Mouse (Mus musculus) left cerebral cortex, adult 2 months (tissue): ENCODE data around the gene Ccdc157. TPM values are rescaled to one million over a fixed set of nuclear protein-coding genes. Genes with fewer than 3 reads are reported as not detected.

Experiments used
- DNase-seq, 2 experiments: peaks; one replicate each; pipeline ENCODE4 v3.0.0; 2021 to 2022; ENCODE audit warnings: low spot score in 2 of 2, mixed read lengths in 1 of 2; ENCODE audit errors: extremely low spot score in 1 of 2
- H3K27ac ChIP-seq: fragments of 200-600 bp; 2 replicates; pipeline ENCODE4 v1.8.1; 2022
- H3K4me3 ChIP-seq: fragments of 200-600 bp; 2 replicates; pipeline ENCODE4 v1.8.1; 2022
- CTCF ChIP-seq: fragments of 200-600 bp; IDR thresholded peaks from 2 replicates; pipeline ENCODE4 v1.8.1; 2022; ENCODE audit warnings: antibody characterized with exemption, mild to moderate bottlenecking, moderate library complexity
- intact Hi-C: fragments of 180-260 bp; cut with DNase I; formaldehyde crosslinking; loops from one replicate; pipeline ENCODE4 v1.15.1; 2025
- total RNA-seq, 2 experiments: library from RNA; stranded (reverse); gene quantifications; 2 replicates each; pipeline ENCODE4 v1.2.3; 2021

Ccdc157 gene
- total RNA-seq, 2 experiments from 2014 or later: 16.4 to 17.9 TPM

GRCm38 (mm10) chr11:4174586-4174985, 14.5 kb upstream of the Ccdc157 start:
- DNase-seq: peak; percentile 32 to 62
- TF ChIP-seq CTCF: no peak
- H3K27ac ChIP-seq: peak overlapping the region; percentile 47
- H3K4me3 ChIP-seq: no peak overlapping the region
- intact Hi-C loops: no loop called here

- no peak for TF ChIP-seq CTCF
- intact Hi-C loops: no loop called here
- H3K4me3 ChIP-seq: no peak overlapping the region
- no peak for DNase-seq
- H3K27ac ChIP-seq: no peak overlapping the region
These were observed 6.5 kb upstream of the Ccdc157 start for GRCm38 (mm10) chr11:4166467-4167090.

GRCm38 (mm10) chr11:4164701-4165100, 4.6 kb upstream of the Ccdc157 start:
- Histone ChIP-seq H3K4me3 (no peak overlapping the region), H3K27ac (no peak overlapping the region)
- intact Hi-C loops: no loop called here
- TF ChIP-seq CTCF: no peak
- no peak for DNase-seq

GRCm38 (mm10) chr11:4160758-4161480, 826 bp upstream of the Ccdc157 start:
- Histone ChIP-seq H3K27ac (peak overlapping the region; percentile 97), H3K4me3 (peak overlapping the region; percentile 73)
- intact Hi-C loops: loop anchor here (1.0 kb wide), 2 partner anchors 26 to 58 kb away; partner anchors contain the start of gene Rnf215
- TF ChIP-seq CTCF: no peak
- no peak for DNase-seq

GRCm38 (mm10) chr11:4158676-4159075, 1.4 kb downstream of the Ccdc157 start:
- intact Hi-C loops: no loop called here
- no peak for TF ChIP-seq CTCF
- Histone ChIP-seq H3K27ac (no peak overlapping the region), H3K4me3 (no peak overlapping the region)
- DNase-seq: no peak

GRCm38 (mm10) chr11:4155641-4156040, 4.5 kb downstream of the Ccdc157 start:
- no peak for TF ChIP-seq CTCF
- no peak for DNase-seq
- Histone ChIP-seq H3K27ac (no peak overlapping the region), H3K4me3 (no peak overlapping the region)
- intact Hi-C loops: no loop called here

- no peak overlapping the region for H3K4me3 ChIP-seq
- no peak for DNase-seq
- no peak overlapping the region for H3K27ac ChIP-seq
- intact Hi-C loops: no loop called here
- no peak for TF ChIP-seq CTCF
These were observed 6.4 kb downstream of the Ccdc157 start for GRCm38 (mm10) chr11:4153694-4154093.

GRCm38 (mm10) chr11:4149886-4150285, 10.2 kb downstream of the Ccdc157 start:
- no peak overlapping the region for H3K27ac ChIP-seq
- intact Hi-C loops: no loop called here
- no peak overlapping the region for H3K4me3 ChIP-seq
- DNase-seq: no peak
- TF ChIP-seq CTCF: no peak

GRCm38 (mm10) chr11:4148536-4149156, 11.4 kb downstream of the Ccdc157 start:
- intact Hi-C loops: no loop called here
- no peak overlapping the region for H3K27ac ChIP-seq
- DNase-seq: no peak
- H3K4me3 ChIP-seq: no peak overlapping the region
- no peak for TF ChIP-seq CTCF

- no peak overlapping the region for H3K27ac ChIP-seq
- TF ChIP-seq CTCF: no peak
- intact Hi-C loops: no loop called here
- DNase-seq: no peak
- H3K4me3 ChIP-seq: no peak overlapping the region
These were observed 12.0 kb downstream of the Ccdc157 start for GRCm38 (mm10) chr11:4148120-4148519.

- Histone ChIP-seq H3K4me3 (no peak overlapping the region), H3K27ac (no peak overlapping the region)
- no peak for DNase-seq
- intact Hi-C loops: no loop called here
- TF ChIP-seq CTCF: no peak
These were observed 13.0 kb downstream of the Ccdc157 start for GRCm38 (mm10) chr11:4147098-4147497.

- no peak overlapping the region for H3K27ac ChIP-seq
- no peak overlapping the region for H3K4me3 ChIP-seq
- no peak for DNase-seq
- intact Hi-C loops: no loop called here
- no peak for TF ChIP-seq CTCF
These were observed 13.7 kb downstream of the Ccdc157 start for GRCm38 (mm10) chr11:4146381-4146780.
